Mouse (Mus musculus) gastrocnemius, adult 2 months (tissue): ENCODE measurements around the gene Abr. TPM values are rescaled to one million over a fixed set of nuclear protein-coding genes. Genes with fewer than 3 reads are reported as not detected.
A peak's percentile ranks its signal among the peaks of the same experiment; 100 is the strongest.

Experiments used
- DNase-seq: peaks from one replicate; pipeline ENCODE4 v3.0.0; 2022
- H3K27ac ChIP-seq: fragments of 200-600 bp; 2 replicates; pipeline ENCODE4 v1.8.1; 2022; ENCODE audit warnings: mild to moderate bottlenecking
- H3K4me3 ChIP-seq: fragments of 200-600 bp; 2 replicates; pipeline ENCODE4 v1.8.1; 2022; ENCODE audit warnings: mild to moderate bottlenecking, moderate library complexity
- CTCF ChIP-seq: fragments of 200-600 bp; IDR thresholded peaks from 2 replicates; pipeline ENCODE4 v1.8.1; 2022; ENCODE audit warnings: antibody characterized with exemption, mild to moderate bottlenecking, moderate library complexity
- intact Hi-C: fragments of 180-260 bp; cut with DNase I; formaldehyde crosslinking; loops from one replicate; pipeline ENCODE4 v1.15.1; 2025
- total RNA-seq, 2 experiments: library from RNA; stranded (reverse); gene quantifications; 2 replicates each; pipeline ENCODE4 v1.2.3; 2021

The Abr gene
- total RNA-seq, 2 experiments from 2014 or later, result 10.2 to 19.2 TPM

- intact Hi-C loops, result no loop called here
- no peak for DNase-seq
- Histone ChIP-seq H3K27ac (no peak overlapping the region), H3K4me3 (no peak overlapping the region)
- TF ChIP-seq CTCF, result no peak
Observed at GRCm38 (mm10) chr11:76645036-76645435, 22.9 kb upstream of the Abr start.

DNA sequence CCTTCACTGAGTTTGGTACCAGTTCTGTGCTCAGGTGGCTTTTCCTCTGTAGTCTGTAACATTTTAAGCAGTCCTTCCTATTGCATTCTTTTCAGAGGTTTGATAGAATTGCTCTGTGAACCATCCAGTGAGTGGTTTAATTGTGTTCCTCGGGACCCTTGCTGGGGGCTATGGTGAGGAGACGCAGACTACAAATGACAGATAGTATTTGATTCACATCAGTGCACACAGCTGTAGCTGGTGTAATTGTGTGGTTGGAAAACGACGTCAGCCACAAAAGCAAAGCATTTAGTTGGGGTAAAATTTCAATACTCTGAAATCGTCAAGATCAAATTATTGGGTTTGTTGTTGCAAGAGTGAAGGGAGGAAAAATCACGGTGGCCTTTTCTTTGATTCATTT lies 22.1 kb upstream of the Abr start:
- intact Hi-C loops, result no loop called here
- TF ChIP-seq CTCF, result no peak
- no peak for DNase-seq

DNA sequence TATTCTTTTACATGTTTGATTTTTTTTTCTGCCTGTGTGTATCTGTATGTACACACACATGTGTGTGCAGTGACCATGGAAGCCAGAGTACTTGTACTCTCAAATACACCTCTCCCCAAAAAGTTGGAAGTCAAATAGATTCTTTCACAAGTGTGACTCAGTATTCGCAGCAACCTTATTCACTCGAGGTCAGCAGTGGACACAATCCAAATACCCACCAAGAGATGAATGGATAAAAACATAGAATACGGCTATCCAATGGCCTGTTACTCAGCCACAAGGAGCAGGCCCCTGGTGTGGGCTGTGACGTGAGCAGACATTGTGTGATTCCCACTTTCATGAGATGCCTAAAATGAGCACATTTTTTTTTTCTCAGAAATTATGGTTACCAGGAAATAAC lies 18.1 kb upstream of the Abr start:
- DNase-seq, result no peak
- no peak overlapping the region for H3K4me3 ChIP-seq
- H3K27ac ChIP-seq, result no peak overlapping the region
- TF ChIP-seq CTCF, result no peak
- intact Hi-C loops, result no loop called here

More for the DNA sequence above, 22.1 kb upstream of the Abr start:
- H3K4me3 ChIP-seq, result no peak overlapping the region
- H3K27ac ChIP-seq, result no peak overlapping the region

DNA sequence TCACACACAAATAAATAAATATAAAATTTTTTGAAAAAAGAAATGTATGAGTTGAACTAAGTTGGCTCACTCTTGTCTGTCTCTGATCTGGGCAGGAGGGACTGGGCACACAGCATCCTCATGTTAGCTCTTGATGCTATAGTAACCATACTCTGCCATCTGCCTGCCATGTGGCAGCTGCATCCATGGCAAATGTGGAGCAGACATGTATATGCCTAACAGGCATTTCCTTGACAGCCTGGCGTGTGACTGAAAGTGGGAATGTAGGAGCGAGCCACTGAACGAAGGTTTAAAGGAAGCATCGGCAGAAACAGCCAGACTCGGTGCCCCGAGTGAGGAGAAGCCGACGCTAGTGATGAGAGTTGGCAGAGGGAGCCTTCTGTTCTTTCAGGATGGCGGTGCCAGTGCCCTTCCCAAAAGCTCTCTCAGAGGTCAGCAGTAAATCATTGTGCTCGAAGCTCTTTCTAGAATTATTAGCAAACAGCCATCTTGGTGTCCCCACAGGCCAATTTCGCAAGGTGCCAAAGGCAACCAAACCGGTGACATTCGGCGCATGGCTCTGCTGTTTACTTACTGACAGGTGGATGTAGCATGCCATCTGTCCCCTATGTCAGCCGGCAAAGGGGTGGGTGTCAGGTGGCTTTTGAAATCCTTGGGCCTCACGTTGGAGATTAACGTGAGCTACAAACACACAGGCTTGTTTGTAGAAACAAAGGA lies 17.3 kb upstream of the Abr start:
- Histone ChIP-seq H3K4me3 (no peak overlapping the region), H3K27ac (no peak overlapping the region)
- intact Hi-C loops, result no loop called here
- DNase-seq, result no peak
- no peak for TF ChIP-seq CTCF

- H3K4me3 ChIP-seq, result no peak overlapping the region
- no peak for TF ChIP-seq CTCF
- no peak for DNase-seq
- intact Hi-C loops, result no loop called here
- H3K27ac ChIP-seq, result no peak overlapping the region
Observed at GRCm38 (mm10) chr11:76630487-76630886, 8.4 kb upstream of the Abr start.

DNA sequence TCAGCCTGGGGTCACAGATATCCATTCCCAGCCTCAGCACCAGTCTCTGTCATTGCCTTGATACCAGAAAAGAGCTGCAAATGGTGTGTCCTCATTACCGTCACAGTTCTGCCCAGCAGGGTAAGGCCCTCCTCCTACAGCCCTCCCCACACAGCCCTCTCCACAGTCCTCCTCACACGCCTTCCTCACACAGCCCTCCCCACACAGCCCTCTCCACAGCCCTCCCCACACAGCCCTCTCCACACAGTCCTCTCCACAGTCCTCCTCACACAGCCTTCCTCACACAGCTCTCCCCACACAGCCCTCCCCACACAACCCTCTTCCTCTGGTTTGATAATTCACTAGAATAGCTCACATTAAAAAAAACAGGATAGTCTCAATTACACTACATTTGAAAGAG lies 7.9 kb upstream of the Abr start:
- DNase-seq, result no peak
- H3K27ac ChIP-seq, result no peak overlapping the region
- no peak for TF ChIP-seq CTCF
- intact Hi-C loops, result no loop called here
- H3K4me3 ChIP-seq, result no peak overlapping the region

DNA sequence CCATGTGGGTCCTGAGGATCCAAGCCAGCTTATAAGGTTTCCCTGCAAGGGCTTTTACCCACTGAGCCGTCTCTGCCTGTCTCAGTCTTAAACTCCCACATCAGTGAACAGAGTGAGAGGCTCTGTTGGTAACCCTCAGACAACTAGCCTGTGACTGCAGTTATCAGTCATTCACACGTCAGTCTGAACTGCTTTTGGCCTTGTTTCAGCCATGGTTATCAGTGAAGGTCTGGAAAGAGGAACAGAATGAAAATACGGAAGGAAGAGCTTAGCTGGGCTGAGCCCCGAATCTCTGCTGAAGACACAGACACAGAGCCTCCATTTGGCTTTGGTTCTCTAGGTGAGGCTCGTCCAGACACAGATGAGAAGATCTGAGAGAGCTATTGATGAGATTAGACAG lies 6.5 kb upstream of the Abr start:
- no peak overlapping the region for H3K27ac ChIP-seq

DNA sequence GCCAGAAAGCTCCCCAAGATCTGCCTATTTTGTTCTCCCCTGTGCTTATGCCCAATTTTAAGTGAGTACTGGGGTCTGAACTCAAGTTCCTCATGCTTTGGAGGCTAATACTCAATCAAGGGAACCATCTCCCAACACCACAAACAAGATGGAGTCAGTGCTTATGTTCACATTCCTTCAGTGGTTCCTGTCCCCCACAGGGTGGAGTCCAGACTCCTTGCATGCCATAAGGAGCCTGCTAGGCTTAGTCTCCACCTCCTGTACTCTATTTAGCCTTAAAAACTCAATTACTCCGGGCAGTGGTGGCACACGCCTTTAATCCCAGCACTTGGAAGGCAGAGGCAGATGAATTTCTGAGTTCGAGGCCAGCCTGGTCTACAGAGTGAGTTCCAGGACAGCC lies 2.8 kb upstream of the Abr start:
- intact Hi-C loops, result no loop called here

More for the DNA sequence above, 6.5 kb upstream of the Abr start:
- no peak for TF ChIP-seq CTCF
- intact Hi-C loops, result no loop called here
- H3K4me3 ChIP-seq, result no peak overlapping the region
- no peak for DNase-seq

DNA sequence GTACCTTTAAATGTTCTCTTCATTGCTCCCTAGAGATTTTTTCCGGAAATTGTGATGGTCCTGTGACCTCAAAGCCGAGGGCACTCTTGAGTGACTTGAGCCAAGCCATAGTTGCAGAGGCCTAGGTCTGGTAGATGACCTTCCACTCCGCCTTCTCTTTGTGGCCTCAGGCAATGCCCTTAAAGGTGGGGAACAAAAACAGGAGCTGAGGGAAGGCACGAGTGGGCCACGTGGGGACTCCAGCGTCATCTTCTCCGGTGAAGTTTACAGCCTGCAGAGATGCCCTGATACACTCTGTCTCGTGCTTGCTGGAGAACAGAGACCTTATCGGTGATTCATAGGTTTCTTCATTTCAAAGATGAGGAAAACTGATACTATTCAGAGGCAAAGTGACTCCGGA lies 2.0 kb upstream of the Abr start:
- Histone ChIP-seq H3K4me3 (peak overlapping the region; percentile 78), H3K27ac (no peak overlapping the region)
- DNase-seq, result no peak
- intact Hi-C loops, result no loop called here
- TF ChIP-seq CTCF, result no peak

More for the DNA sequence above, 2.8 kb upstream of the Abr start:
- Histone ChIP-seq H3K4me3 (no peak overlapping the region), H3K27ac (no peak overlapping the region)
- no peak for TF ChIP-seq CTCF
- DNase-seq, result no peak

DNA sequence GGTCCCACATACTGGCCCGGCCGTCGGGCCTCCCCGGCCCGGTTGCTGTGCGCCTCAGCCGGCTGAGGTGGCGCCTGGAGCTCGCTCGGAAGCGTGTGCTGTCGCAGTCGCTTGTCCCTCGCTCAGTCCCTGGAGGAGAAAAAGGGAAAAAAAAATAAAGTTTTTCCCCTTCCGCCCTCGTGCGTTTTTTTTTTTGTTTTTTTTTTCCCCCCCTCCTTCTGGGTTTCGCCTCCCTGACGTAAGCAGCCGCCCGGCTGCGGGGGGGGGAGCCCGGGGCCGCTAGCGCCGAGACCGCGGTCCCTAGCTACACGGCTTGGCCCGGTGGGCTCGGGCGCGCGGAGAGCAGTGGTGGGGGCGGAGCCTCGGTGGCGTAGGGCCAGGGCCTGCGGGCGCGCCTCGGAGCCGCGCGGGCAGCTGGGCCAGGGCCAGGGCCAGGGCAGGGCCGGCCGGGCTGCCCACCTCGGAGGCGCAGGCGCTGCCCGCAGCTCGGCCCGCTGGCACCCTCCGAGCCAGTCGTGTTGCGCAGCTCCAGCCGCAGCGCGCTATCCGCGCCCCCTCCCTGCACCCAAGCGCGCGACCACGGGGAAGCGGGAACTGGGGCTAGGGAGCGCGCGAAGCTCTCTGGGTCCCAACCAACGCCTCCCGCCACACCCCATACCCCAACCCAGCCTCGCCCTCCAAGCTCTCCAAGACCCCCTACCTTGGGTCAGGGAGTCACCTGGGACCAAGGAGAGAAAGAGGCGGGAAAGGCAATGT lies 1.3 kb upstream of the Abr start:
- DNase-seq, result peak; percentile 69
- peak overlapping the region; percentile 78 for H3K4me3 ChIP-seq
- TF ChIP-seq CTCF, result no peak
- peak overlapping the region; percentile 16 for H3K27ac ChIP-seq
- intact Hi-C loops, result no loop called here

GRCm38 (mm10) chr11:76622566-76623205 lies 572 bp upstream of the Abr start:
- DNase-seq, result peak; percentile 33
- TF ChIP-seq CTCF, result no peak
- intact Hi-C loops, result no loop called here
- Histone ChIP-seq H3K27ac (peak overlapping the region; percentile 16; the same call in 1 of the 2 replicates), H3K4me3 (peak overlapping the region; percentile 78)

- no peak for TF ChIP-seq CTCF
- no peak for DNase-seq
- Histone ChIP-seq H3K27ac (no peak overlapping the region), H3K4me3 (no peak overlapping the region)
- intact Hi-C loops, result no loop called here
Observed at GRCm38 (mm10) chr11:76618134-76618533, 4.0 kb downstream of the Abr start.

- Histone ChIP-seq H3K4me3 (no peak overlapping the region), H3K27ac (no peak overlapping the region)
- intact Hi-C loops, result no loop called here
- no peak for DNase-seq
- no peak for TF ChIP-seq CTCF
Observed at GRCm38 (mm10) chr11:76614246-76614645, 7.9 kb downstream of the Abr start.
